ENCODE assay signal across 34 mouse cellular contexts in genomic region chr7:38155829-38156228, GRCm38 (mm10). TPM values are rescaled to one million over a fixed set of nuclear protein-coding genes. Genes with fewer than 3 reads are reported as not detected.
DNase-seq lines count a peak whose midpoint lies in the region; ATAC-seq and TF ChIP-seq lines count a peak whose summit lies in the region.
"Had no signal": no experiment of that assay in that cellular context is flagged by ENCODE, and none has a peak within 500 bp of the region (broad histone marks: within the 10 kb centered on the region; RNA-seq: fewer than 3 reads in every experiment).

No protein-coding gene starts in this region.

- no peak overlapping the region for H3K4me2 ChIP-seq in hindbrain, embryonic 13.5 days
- H3K4me2 ChIP-seq: embryonic facial prominence, embryonic 15.5 days; forebrain, embryonic 12.5 days; heart, embryonic 13.5 days; kidney, embryonic 15.5 days; limb, embryonic 15.5 days; liver, embryonic 15.5 days; midbrain, embryonic 12.5 days had no signal

- H3K4me3 ChIP-seq in bone marrow macrophage, adult 2 months (ENCODE audit: insufficient read depth, low read length) = no peak overlapping the region
- H3K4me3 ChIP-seq in hindbrain, embryonic 13.5 days = no peak overlapping the region
- H3K4me3 ChIP-seq: embryonic facial prominence, embryonic 10.5 days; embryonic facial prominence, embryonic 15.5 days; forebrain, embryonic 12.5 days; heart, adult 2 months; heart, embryonic 13.5 days; hindbrain, embryonic 10.5 days; kidney, embryonic 15.5 days; limb, embryonic 15.5 days; liver, embryonic 15.5 days; megakaryocyte, embryonic 14.5 days; midbrain, embryonic 12.5 days had no signal

- no peaks in the 10 kb centered on the region for H3K9me3 ChIP-seq in hindbrain, embryonic 13.5 days
- H3K9me3 ChIP-seq: embryonic facial prominence, embryonic 10.5 days; embryonic facial prominence, embryonic 15.5 days; forebrain, embryonic 12.5 days; G1E; heart, embryonic 13.5 days; hindbrain, embryonic 10.5 days; kidney, embryonic 15.5 days; limb, embryonic 15.5 days; liver, embryonic 15.5 days; megakaryocyte, embryonic 14.5 days; midbrain, embryonic 12.5 days had no signal

- no peaks in the 10 kb centered on the region for H3K36me3 ChIP-seq in hindbrain, embryonic 13.5 days
- H3K36me3 ChIP-seq: embryonic facial prominence, embryonic 10.5 days; embryonic facial prominence, embryonic 15.5 days; forebrain, embryonic 12.5 days; G1E; heart, embryonic 13.5 days; hindbrain, embryonic 10.5 days; kidney, embryonic 15.5 days; limb, embryonic 15.5 days; liver, embryonic 15.5 days; midbrain, embryonic 12.5 days had no signal

- H3K27ac ChIP-seq in bone marrow macrophage, adult 2 months (ENCODE audit: insufficient read depth, low read depth, low read length) = peak overlapping the region; percentile 47
- no peak overlapping the region for H3K27ac ChIP-seq in hindbrain, embryonic 13.5 days
- H3K27ac ChIP-seq: embryonic facial prominence, embryonic 10.5 days; embryonic facial prominence, embryonic 15.5 days; forebrain, embryonic 12.5 days; heart, adult 2 months; heart, embryonic 13.5 days; hindbrain, embryonic 10.5 days; kidney, embryonic 15.5 days; limb, embryonic 15.5 days; liver, embryonic 15.5 days; midbrain, embryonic 12.5 days had no signal

- ATAC-seq in megakaryocyte progenitor cell, adult 5-6 weeks (replicated peaks; ENCODE audit: poor library complexity) = peak; percentile 98
- no peak for ATAC-seq in CD4-positive, CD25-positive, alpha-beta regulatory T cell, adult 4 months
- ATAC-seq in hindbrain, embryonic 13.5 days (ENCODE audit: low FRiP score) = no peak
- ATAC-seq: forebrain, postnatal 0 days; hindbrain, embryonic 16.5 days had no signal

- no peaks in the 10 kb centered on the region for H3K27me3 ChIP-seq in hindbrain, embryonic 13.5 days
- H3K27me3 ChIP-seq: embryonic facial prominence, embryonic 15.5 days; forebrain, embryonic 12.5 days; heart, embryonic 13.5 days; kidney, embryonic 15.5 days; limb, embryonic 15.5 days; liver, embryonic 15.5 days; midbrain, embryonic 12.5 days had no signal

- intact Hi-C loops in left cerebral cortex, postnatal 36 days (cut with DNase I) = no loop called here

- H3K4me1 ChIP-seq in bone marrow macrophage, adult 2 months (ENCODE audit: control insufficient read depth, insufficient read depth, low read length) = peaks cover 7% of the 10 kb centered on the region
- no peaks in the 10 kb centered on the region for H3K4me1 ChIP-seq in hindbrain, embryonic 13.5 days (replicated peaks)
- H3K4me1 ChIP-seq: embryonic facial prominence, embryonic 10.5 days; embryonic facial prominence, embryonic 15.5 days; forebrain, embryonic 12.5 days; hindbrain, embryonic 10.5 days; kidney, embryonic 15.5 days; limb, embryonic 15.5 days; liver, embryonic 15.5 days; megakaryocyte, embryonic 14.5 days had no signal

- TF ChIP-seq CTCF in bone marrow macrophage, adult 2 months (IDR thresholded peaks at IDR 0.05; ENCODE audit: low read depth, low read length) = no peak

- WGBS in hindbrain, embryonic 13.5 days = 87% methylated on average over 5 of the region's 5 CpGs

- H3K9ac ChIP-seq in hindbrain, embryonic 13.5 days = no peak overlapping the region
- H3K9ac ChIP-seq: embryonic facial prominence, embryonic 15.5 days; forebrain, embryonic 12.5 days; forebrain, postnatal 0 days; heart, embryonic 13.5 days; kidney, embryonic 15.5 days; limb, embryonic 15.5 days; liver, embryonic 15.5 days; midbrain, embryonic 12.5 days had no signal

- peak; percentile 10 for DNase-seq in lung, postnatal 25 days (ENCODE audit: low spot score)
- no peak for DNase-seq in lung, adult 18-20 months
- DNase-seq in left cerebral cortex, postnatal 36 days (ENCODE audit: low spot score in 2 of 2) = no peak
- DNase-seq: adrenal gland, postnatal 14 days; cerebellum, adult 18-20 months; cerebellum, postnatal 14 days; forebrain, postnatal 0 days; gastrocnemius, postnatal 25 days; heart, adult 2 months; heart, postnatal 10 days; kidney, adult 18-20 months; kidney, postnatal 25 days; left cerebral cortex, postnatal 4 days; lung, postnatal 10 days; retina, postnatal 1 day; right cerebral cortex, postnatal 25 days; thymus, adult 2 months; thymus, postnatal 36 days had no signal

- no peak for TF ChIP-seq POLR2A in bone marrow macrophage, adult 2 months (IDR thresholded peaks at IDR 0.05; ENCODE audit: borderline replicate concordance, low read depth, low read length)

RNA-seq across cellular contexts. Expression of gene 1600014C10Rik, which starts 27.2 kb away (rescaled TPM):
- polyA plus RNA-seq in bone marrow macrophage, adult 2 months (2012; ENCODE audit: insufficient read depth, insufficient read length, missing spikeins) = 20.3 and 21.4 TPM in 2 replicates
- total RNA-seq in megakaryocyte progenitor cell, adult 5-6 weeks (2015) = 18.8 and 19.5 TPM in 2 replicates
- total RNA-seq in megakaryocyte progenitor cell, adult 5-6 weeks (2017) = 22.7 and 29.4 TPM in 2 replicates
- total RNA-seq in left cerebral cortex, postnatal 36 days (2021) = 10 to 100 TPM; 23.8 to 24.5 TPM
- polyA plus RNA-seq in CD4-positive, CD25-positive, alpha-beta regulatory T cell, adult 4 months (2017; shearing (Covaris generic)) = 100 to 1,000 TPM; 152 to 193 TPM
- 26.1 and 27.5 TPM in 2 replicates for polyA plus RNA-seq in hindbrain, embryonic 13.5 days (2015; fragmentation: Nextera tagmentation; extraction: Ambion mirVana)

RNA-seq across cellular contexts. Expression of gene Ccne1, which starts 48.5 kb away (rescaled TPM):
- polyA plus RNA-seq in bone marrow macrophage, adult 2 months (2012; ENCODE audit: insufficient read depth, insufficient read length, missing spikeins) = 7.0 and 10.2 TPM in 2 replicates
- total RNA-seq in megakaryocyte progenitor cell, adult 5-6 weeks (2015) = 17.0 and 20.3 TPM in 2 replicates
- 29.3 and 32.4 TPM in 2 replicates for total RNA-seq in megakaryocyte progenitor cell, adult 5-6 weeks (2017)
- total RNA-seq in left cerebral cortex, postnatal 36 days (2021) = 10 to 100 TPM; 17.8 to 19.8 TPM
- polyA plus RNA-seq in CD4-positive, CD25-positive, alpha-beta regulatory T cell, adult 4 months (2017; shearing (Covaris generic)) = 1 to 10 TPM; 3.3 to 3.5 TPM
- polyA plus RNA-seq in hindbrain, embryonic 13.5 days (2015; fragmentation: Nextera tagmentation; extraction: Ambion mirVana) = 15.9 and 16.1 TPM in 2 replicates
